ENCODE assay signal across 8 mouse cellular contexts in genomic region chr3:103279182-103280149, GRCm38 (mm10). TPM values are rescaled to one million over a fixed set of nuclear protein-coding genes. Genes with fewer than 3 reads are reported as not detected.
DNase-seq lines count a peak whose midpoint lies in the region; ATAC-seq and TF ChIP-seq lines count a peak whose summit lies in the region.

Gene Trim33, plus strand, starts transcription at chr3:103279293.

- TF ChIP-seq EP300 in liver, postnatal 0 days (IDR thresholded peaks at IDR 0.05; ENCODE audit: low read depth) = no peak

- WGBS in forebrain, embryonic 13.5 days = under 1% methylated on average over 103 of the region's 136 CpGs
- under 1% methylated on average over 130 of the region's 136 CpGs for WGBS in large intestine, adult 2 months
- under 1% methylated on average over 57 of the region's 136 CpGs for WGBS in liver, postnatal 0 days (ENCODE audit: insufficient replicate concordance)
- under 1% methylated on average over 97 of the region's 136 CpGs for WGBS in neural tube, embryonic 14.5 days

- peaks cover 14% of the 10 kb centered on the region for H3K36me3 ChIP-seq in E14TG2a.4 (ENCODE audit: insufficient read depth, low read length)
- peaks cover 11% of the 10 kb centered on the region for H3K36me3 ChIP-seq in forebrain, embryonic 13.5 days (ENCODE audit: poor library complexity, severe bottlenecking)
- peaks cover 2% of the 10 kb centered on the region; the same call in 1 of the 2 replicates for H3K36me3 ChIP-seq in liver, postnatal 0 days (replicated peaks; ENCODE audit: insufficient read depth, low read length)
- H3K36me3 ChIP-seq in neural tube, embryonic 14.5 days (ENCODE audit: control insufficient read depth, insufficient read depth, low read length) = no peaks in the 10 kb centered on the region

- peak within 1 kb of the TSS; percentile 97 for H3K4me3 ChIP-seq in E14TG2a.4 (replicated peaks; ENCODE audit: low read length)
- H3K4me3 ChIP-seq in forebrain, embryonic 13.5 days = peak within 1 kb of the TSS; percentile 99
- peak within 1 kb of the TSS; percentile 99 for H3K4me3 ChIP-seq in liver, postnatal 0 days (ENCODE audit: low read depth, low read length)
- H3K4me3 ChIP-seq in neural tube, embryonic 14.5 days (ENCODE audit: low read depth, low read length) = peak within 1 kb of the TSS; percentile 62

- peak within 1 kb of the TSS; percentile 99 for H3K9ac ChIP-seq in forebrain, embryonic 13.5 days
- H3K9ac ChIP-seq in liver, postnatal 0 days (replicated peaks) = peak within 1 kb of the TSS; percentile 96
- peak within 1 kb of the TSS; percentile 98 for H3K9ac ChIP-seq in neural tube, embryonic 14.5 days (replicated peaks; ENCODE audit: low read depth, low read length)

- TF ChIP-seq CTCF in E14TG2a.4 (conservative IDR thresholded peaks at IDR 0.05; ENCODE audit: low read length) = no peak
- 0 out of 2 replicates have a peak, but pooled peaks have one; percentile 1 for TF ChIP-seq CTCF in liver, postnatal 0 days (IDR thresholded peaks at IDR 0.05; ENCODE audit: low read depth)

- H3K27ac ChIP-seq in forebrain, embryonic 13.5 days = peak within 1 kb of the TSS; percentile 98
- H3K27ac ChIP-seq in liver, postnatal 0 days (ENCODE audit: low read depth) = peak within 1 kb of the TSS; percentile 98
- peak within 1 kb of the TSS; percentile 97 for H3K27ac ChIP-seq in neural tube, embryonic 14.5 days (ENCODE audit: low read depth, low read length)

- peak; percentile 86 for DNase-seq in c-Kit-positive CD71-positive TER-119-positive erythroid progenitor cells, embryonic 14.5 days (ENCODE audit: low spot score)
- peak; percentile 93 for DNase-seq in heart, postnatal 10 days
- DNase-seq in large intestine, adult 2 months (ENCODE audit: low read depth, low spot score) = peak; percentile 58
- DNase-seq in liver, postnatal 0 days = peak; percentile 94
- DNase-seq in testis, postnatal 10 days (ENCODE audit: low spot score) = peak; percentile 91

- ATAC-seq in forebrain, embryonic 13.5 days = peak; percentile 90
- peak; percentile 93 for ATAC-seq in liver, postnatal 0 days
- ATAC-seq in neural tube, embryonic 14.5 days (ENCODE audit: low read depth) = peak; percentile 87

- intact Hi-C loops in heart, postnatal 10 days (cut with DNase I) = no loop called here

- H3K4me2 ChIP-seq in forebrain, embryonic 13.5 days = peak within 1 kb of the TSS; percentile 97
- peak within 1 kb of the TSS; percentile 95 for H3K4me2 ChIP-seq in liver, postnatal 0 days (ENCODE audit: low read depth, low read length)
- H3K4me2 ChIP-seq in neural tube, embryonic 14.5 days (ENCODE audit: low read depth, low read length) = peak within 1 kb of the TSS; percentile 96

- no peaks in the 10 kb centered on the region for H3K27me3 ChIP-seq in E14TG2a.4 (ENCODE audit: insufficient read depth, low read length)
- H3K27me3 ChIP-seq in forebrain, embryonic 13.5 days = no peaks in the 10 kb centered on the region
- no peaks in the 10 kb centered on the region for H3K27me3 ChIP-seq in liver, postnatal 0 days (ENCODE audit: insufficient read depth, low read length)
- no peaks in the 10 kb centered on the region for H3K27me3 ChIP-seq in neural tube, embryonic 14.5 days (ENCODE audit: control insufficient read depth, insufficient read depth, low read length)

- peaks cover 33% of the 10 kb centered on the region for H3K4me1 ChIP-seq in E14TG2a.4 (replicated peaks; ENCODE audit: low read depth, low read length)
- H3K4me1 ChIP-seq in forebrain, embryonic 13.5 days = peaks cover 24% of the 10 kb centered on the region
- peaks cover 22% of the 10 kb centered on the region for H3K4me1 ChIP-seq in liver, postnatal 0 days (ENCODE audit: insufficient read depth)
- peaks cover 12% of the 10 kb centered on the region for H3K4me1 ChIP-seq in neural tube, embryonic 14.5 days (ENCODE audit: control insufficient read depth, insufficient read depth, low read length)

- no peaks in the 10 kb centered on the region for H3K9me3 ChIP-seq in E14TG2a.4 (ENCODE audit: low read length)
- no peaks in the 10 kb centered on the region for H3K9me3 ChIP-seq in forebrain, embryonic 13.5 days (replicated peaks)
- no peaks in the 10 kb centered on the region for H3K9me3 ChIP-seq in liver, postnatal 0 days (ENCODE audit: low read length)
- no peaks in the 10 kb centered on the region for H3K9me3 ChIP-seq in neural tube, embryonic 14.5 days (ENCODE audit: control insufficient read depth, low read length)

RNA-seq across cellular contexts. Expression of gene Trim33, which starts in this region (rescaled TPM):
- 33.0 and 33.7 TPM in 2 replicates for polyA plus RNA-seq in forebrain, embryonic 13.5 days (2015; fragmentation: Nextera tagmentation; extraction: Ambion mirVana)
- 10 to 100 TPM; 19.3 to 21.2 TPM for total RNA-seq in heart, postnatal 10 days (2021)
- 5.0 and 9.1 TPM in 2 replicates for polyA plus RNA-seq in large intestine, adult 2 months (2012; rRNA removed)
- 3.1 and 3.4 TPM in 2 replicates for polyA plus RNA-seq in liver, postnatal 0 days (2015; fragmentation: Nextera tagmentation; extraction: Ambion mirVana)
- 36.7 and 38.1 TPM in 2 replicates for polyA plus RNA-seq in neural tube, embryonic 14.5 days (2014; fragmentation: Nextera tagmentation; extraction: Ambion mirVana)

Comparison
In these comparisons a context has a peak if more than half of its experiments do, and no peak if none do; other contexts are left out.
1. Peak in every context shown above with its lines: DNase-seq, ATAC-seq, H3K4me3 ChIP-seq and H3K27ac ChIP-seq.